Mouse (Mus musculus) heart, embryonic 11.5 days (tissue): Measurements from ENCODE around the gene P3h1. TPM values are rescaled to one million over a fixed set of nuclear protein-coding genes. Genes with fewer than 3 reads are reported as not detected.

Experiments
- ATAC-seq: fragments of 200-750 bp; cut with Nextera tagmentation; replicated peaks from 2 replicates; pipeline ENCODE4 v1.8.0; 2017; ENCODE audit warnings: moderate library complexity; ENCODE audit not compliant: insufficient number of reproducible peaks, low FRiP score, low TSS enrichment
- H3K27ac ChIP-seq: fragments of 300-500 bp; sonication (generic); 2 replicates; pipeline ENCODE4 v1.5.1; 2014; ENCODE audit warnings: mild to moderate bottlenecking, low read depth, low read length
- H3K27me3 ChIP-seq: fragments of 300-500 bp; sonication (generic); 2 replicates; pipeline ENCODE4 v1.6.1; 2014; ENCODE audit warnings: mild to moderate bottlenecking, low read length, mixed read lengths; ENCODE audit not compliant: control insufficient read depth, insufficient read depth
- H3K36me3 ChIP-seq: fragments of 300-500 bp; sonication (generic); 2 replicates; pipeline ENCODE4 v1.6.1; 2014; ENCODE audit warnings: mild to moderate bottlenecking, low read length, moderate library complexity, mixed read lengths; ENCODE audit not compliant: control insufficient read depth, insufficient read depth
- H3K4me1 ChIP-seq: fragments of 300-500 bp; sonication (generic); 2 replicates; pipeline ENCODE4 v1.6.1; 2014; ENCODE audit warnings: low read length; ENCODE audit not compliant: control insufficient read depth, insufficient read depth
- H3K4me2 ChIP-seq: fragments of 300-500 bp; sonication (generic); 2 replicates; pipeline ENCODE4 v1.6.1; 2014; ENCODE audit warnings: mild to moderate bottlenecking, moderate library complexity
- H3K4me3 ChIP-seq: fragments of 300-500 bp; sonication (generic); 2 replicates; pipeline ENCODE4 v1.5.1; 2014; ENCODE audit warnings: low read depth, low read length
- H3K9ac ChIP-seq: fragments of 300-500 bp; sonication (generic); 2 replicates; pipeline ENCODE4 v1.6.1; 2014; ENCODE audit warnings: mild to moderate bottlenecking, low read depth, low read length, moderate library complexity
- H3K9me3 ChIP-seq: fragments of 300-500 bp; sonication (generic); replicated peaks from 2 replicates; pipeline ENCODE4 v1.6.1; 2016; ENCODE audit warnings: low read length; ENCODE audit not compliant: control insufficient read depth
- WGBS: fragments of 180-500 bp; shearing (Covaris S2); extraction: QIAGEN DNeasy Blood & Tissue Kit; methylation state at CpG from one replicate; pipeline ENCODE4 v1.1.7; 2014; ENCODE audit not compliant: insufficient replicate concordance; 5-methylcytosine and 5-hydroxymethylcytosine counted together
- polyA plus RNA-seq: library from polyadenylated mRNA; unstranded; fragments of >200 nt; fragmentation: Nextera tagmentation; extraction: Ambion mirVana; gene quantifications from 2 replicates; pipeline ENCODE4 v1.2.1, GENCODE M21; 2014

The P3h1 gene
- polyA plus RNA-seq, 1 experiment from 2014 or later = 32.1 TPM

- WGBS = 41% methylated on average over 9 of the region's 9 CpGs
- H3K4me2 ChIP-seq = no peak overlapping the region
- no peaks in the 10 kb centered on the region for H3K27me3 ChIP-seq
- H3K9ac ChIP-seq = no peak overlapping the region
- H3K36me3 ChIP-seq = no peaks in the 10 kb centered on the region
- no peak overlapping the region for H3K27ac ChIP-seq
- H3K4me1 ChIP-seq = peaks cover 9% of the 10 kb centered on the region; the same call in 1 of the 2 replicates
- no peak for ATAC-seq
- H3K9me3 ChIP-seq = no peaks in the 10 kb centered on the region
- no peak overlapping the region for H3K4me3 ChIP-seq
Measured at GRCm38 (mm10) chr4:119254012-119254618, 21.4 kb downstream of the P3h1 start.

- no peak for ATAC-seq
- Histone ChIP-seq H3K27me3 (no peaks in the 10 kb centered on the region), H3K4me3 (no peak within 1 kb of the TSS), H3K9ac (no peak within 1 kb of the TSS), H3K36me3 (no peaks in the 10 kb centered on the region), H3K9me3 (no peaks in the 10 kb centered on the region), H3K4me1 (peaks cover 9% of the 10 kb centered on the region; the same call in 1 of the 2 replicates), H3K27ac (no peak within 1 kb of the TSS), H3K4me2 (no peak within 1 kb of the TSS)
- WGBS = 79% methylated on average over 12 of the region's 12 CpGs
Measured at GRCm38 (mm10) chr4:119255351-119255750, 22.6 kb downstream of the P3h1 start, which contains the start of gene Cldn19. Gene Cldn19, plus strand, starts transcription at chr4:119255414.

- no peak for ATAC-seq
- H3K4me1 ChIP-seq = peaks cover 11% of the 10 kb centered on the region; the same call in 1 of the 2 replicates
- 73% methylated on average over 6 of the region's 6 CpGs for WGBS
- H3K9me3 ChIP-seq = no peaks in the 10 kb centered on the region
- H3K4me2 ChIP-seq = no peak overlapping the region
- H3K9ac ChIP-seq = no peak overlapping the region
- no peaks in the 10 kb centered on the region for H3K27me3 ChIP-seq
- H3K27ac ChIP-seq = no peak overlapping the region
- no peaks in the 10 kb centered on the region for H3K36me3 ChIP-seq
- H3K4me3 ChIP-seq = no peak overlapping the region
Measured at GRCm38 (mm10) chr4:119257083-119257482, 24.4 kb downstream of the P3h1 start.

- H3K27me3 ChIP-seq = no peaks in the 10 kb centered on the region
- no peak overlapping the region for H3K27ac ChIP-seq
- H3K9ac ChIP-seq = no peak overlapping the region
- H3K36me3 ChIP-seq = no peaks in the 10 kb centered on the region
- H3K9me3 ChIP-seq = no peaks in the 10 kb centered on the region
- no peak overlapping the region for H3K4me3 ChIP-seq
- ATAC-seq = peak; percentile 25; the same call in 1 of the 2 replicates
- WGBS = 74% methylated on average over 15 of the region's 15 CpGs
- no peak overlapping the region for H3K4me2 ChIP-seq
- H3K4me1 ChIP-seq = 0 out of 2 replicates have a peak, but pooled peaks cover 2% of the 10 kb centered on the region
Measured at GRCm38 (mm10) chr4:119259344-119260254, 26.9 kb downstream of the P3h1 start.

DNA sequence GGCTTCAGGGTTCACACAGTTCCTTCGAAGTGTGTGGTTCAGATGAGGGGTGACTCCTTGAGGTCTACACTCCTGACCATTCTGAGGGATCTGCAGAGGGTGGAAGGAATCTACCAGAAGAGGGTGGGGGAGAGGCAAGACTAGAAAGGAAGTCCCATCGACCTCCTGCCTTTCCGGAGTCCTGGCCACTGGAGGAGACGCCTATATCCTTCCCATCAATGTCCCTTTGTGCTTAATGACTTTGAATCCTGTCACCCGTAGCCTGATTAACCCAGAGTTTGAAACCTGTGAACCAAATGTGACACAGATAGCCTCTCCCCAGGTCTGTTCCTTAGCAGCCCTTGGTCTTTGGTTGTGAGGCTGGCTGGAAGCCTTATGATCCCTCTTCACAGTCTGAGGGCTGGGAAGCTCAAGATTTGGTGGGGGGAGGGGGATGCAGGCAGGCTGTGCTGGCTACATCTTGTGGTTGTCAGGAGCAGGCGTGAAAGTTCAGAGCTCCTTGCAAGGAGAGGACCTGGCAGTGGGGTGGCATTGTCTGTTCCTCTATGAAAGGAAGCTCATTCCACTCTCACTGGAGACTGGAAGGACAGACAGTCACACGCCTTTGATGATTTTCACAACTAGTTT lies 28.5 kb downstream of the P3h1 start:
- no peak for ATAC-seq
- no peaks in the 10 kb centered on the region for H3K9me3 ChIP-seq
- 35% methylated on average over 7 of the region's 7 CpGs for WGBS
- H3K27ac ChIP-seq = no peak overlapping the region
- no peak overlapping the region for H3K4me3 ChIP-seq
- H3K9ac ChIP-seq = no peak overlapping the region
- no peaks in the 10 kb centered on the region for H3K36me3 ChIP-seq
- no peak overlapping the region for H3K4me2 ChIP-seq
- 0 out of 2 replicates have a peak, but pooled peaks cover 2% of the 10 kb centered on the region for H3K4me1 ChIP-seq
- no peaks in the 10 kb centered on the region for H3K27me3 ChIP-seq

DNA sequence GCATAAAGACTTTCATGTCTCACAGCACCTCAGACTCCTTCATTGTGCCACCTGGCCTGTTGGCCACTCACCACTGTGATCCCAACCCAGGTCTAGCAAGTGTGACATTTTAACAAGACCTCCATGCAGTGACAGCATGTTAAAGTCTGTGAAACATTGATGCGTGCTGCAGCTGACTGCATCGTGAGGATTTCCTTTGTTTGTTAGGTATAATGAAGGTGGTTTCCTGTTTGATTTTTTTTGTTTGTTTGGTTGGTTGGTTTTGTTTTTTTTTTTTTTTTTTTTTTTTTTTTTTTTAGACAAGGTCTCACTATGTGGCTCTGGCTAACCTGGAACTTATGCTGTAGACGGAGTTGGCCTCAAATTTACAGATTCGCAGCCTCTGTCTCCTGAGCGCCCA lies 29.8 kb downstream of the P3h1 start:
- 0 out of 2 replicates have a peak, but pooled peaks cover 2% of the 10 kb centered on the region for H3K4me1 ChIP-seq
- no peaks in the 10 kb centered on the region for H3K9me3 ChIP-seq
- no peaks in the 10 kb centered on the region for H3K36me3 ChIP-seq
- 87% methylated on average over 5 of the region's 5 CpGs for WGBS
- no peak overlapping the region for H3K4me3 ChIP-seq
- H3K4me2 ChIP-seq = no peak overlapping the region
- H3K9ac ChIP-seq = no peak overlapping the region
- no peak overlapping the region for H3K27ac ChIP-seq
- H3K27me3 ChIP-seq = no peaks in the 10 kb centered on the region
- ATAC-seq = no peak

DNA sequence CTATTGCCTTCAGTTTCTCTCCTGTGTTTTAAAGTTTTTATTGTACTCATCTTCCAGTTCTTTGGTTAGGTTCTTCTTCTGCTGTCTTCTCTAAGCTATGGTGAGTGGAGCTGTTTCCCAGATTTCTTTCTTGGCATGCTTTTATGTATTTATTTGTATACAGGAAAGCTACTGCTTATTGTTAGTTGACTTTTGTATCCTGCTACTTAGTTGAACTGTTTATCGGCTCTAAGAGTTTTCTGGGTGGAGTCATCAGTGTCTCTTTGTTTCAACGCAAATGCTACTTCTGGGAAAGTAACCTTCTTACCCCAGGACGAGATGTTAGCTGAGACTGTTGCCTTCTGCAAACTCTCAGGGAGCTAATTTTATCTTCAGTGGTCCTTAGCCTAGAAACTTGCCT lies 30.7 kb downstream of the P3h1 start:
- no peak overlapping the region for H3K4me3 ChIP-seq
- no peaks in the 10 kb centered on the region for H3K27me3 ChIP-seq
- H3K4me2 ChIP-seq = no peak overlapping the region
- H3K9ac ChIP-seq = no peak overlapping the region
- WGBS = 61% methylated on average over 3 of the region's 3 CpGs
- no peaks in the 10 kb centered on the region for H3K36me3 ChIP-seq
- 0 out of 2 replicates have a peak, but pooled peaks cover 2% of the 10 kb centered on the region for H3K4me1 ChIP-seq
- H3K9me3 ChIP-seq = no peaks in the 10 kb centered on the region
- ATAC-seq = no peak
- no peak overlapping the region for H3K27ac ChIP-seq

GRCm38 (mm10) chr4:119266606-119267005 lies 33.9 kb downstream of the P3h1 start:
- H3K27ac ChIP-seq = no peak overlapping the region
- H3K4me3 ChIP-seq = no peak overlapping the region
- no peak overlapping the region for H3K4me2 ChIP-seq
- H3K9ac ChIP-seq = no peak overlapping the region
- peaks cover 7% of the 10 kb centered on the region for H3K36me3 ChIP-seq
- WGBS = 72% methylated on average over 13 of the region's 13 CpGs
- no peaks in the 10 kb centered on the region for H3K4me1 ChIP-seq
- no peaks in the 10 kb centered on the region for H3K27me3 ChIP-seq
- no peaks in the 10 kb centered on the region for H3K9me3 ChIP-seq
- ATAC-seq = no peak
